Mouse (Mus musculus) urinary bladder, postnatal 10 days (tissue): Measurements from ENCODE around the gene Prdm9.
A peak's percentile ranks its signal among the peaks of the same experiment; 100 is the strongest.

Experiments
- DNase-seq: peaks from one replicate; pipeline ENCODE4 v3.0.0; 2022; ENCODE audit warnings: low spot score

Prdm9 gene

GRCm38 (mm10) chr17:15526986-15527810 is 37.0 kb downstream of the Prdm9 start, which contains the start of gene Pdcd2:
Gene Pdcd2, minus strand, starts transcription at chr17:15527301.
- peak; percentile 79 for DNase-seq

- DNase-seq: no peak
Observed at GRCm38 (mm10) chr17:15526304-15526703, 37.9 kb downstream of the Prdm9 start.

GRCm38 (mm10) chr17:15518766-15519165 is 45.4 kb downstream of the Prdm9 start:
- DNase-seq: no peak

- DNase-seq: no peak
Observed at GRCm38 (mm10) chr17:15518186-15518585, 46.0 kb downstream of the Prdm9 start.

- no peak for DNase-seq
Observed at GRCm38 (mm10) chr17:15517776-15518175, 46.4 kb downstream of the Prdm9 start.

- DNase-seq: no peak
Observed at GRCm38 (mm10) chr17:15510694-15511093, 53.5 kb downstream of the Prdm9 start.

- DNase-seq: peak; percentile 89
Observed at GRCm38 (mm10) chr17:15499656-15500394, 64.3 kb downstream of the Prdm9 start, which contains the start of the genes Psmb1 and Tbp. Gene Psmb1, minus strand, starts transcription at chr17:15499751. Gene Tbp, plus strand, starts transcription at chr17:15499888.

- no peak for DNase-seq
Observed at GRCm38 (mm10) chr17:15498753-15499113, 65.4 kb downstream of the Prdm9 start.

- DNase-seq: peak; percentile 74
Observed at GRCm38 (mm10) chr17:15497882-15498752, 66.0 kb downstream of the Prdm9 start.
